Mouse (Mus musculus) hindbrain, postnatal 0 days (tissue): ENCODE data around the gene Il10rb. TPM values are rescaled to one million over a fixed set of nuclear protein-coding genes. Genes with fewer than 3 reads are reported as not detected.

Experiments
- ATAC-seq: fragments of 200-750 bp; cut with Nextera tagmentation; 2 replicates; pipeline ENCODE4 v1.8.0; 2017; ENCODE audit warnings: mild to moderate bottlenecking, moderate TSS enrichment, moderate library complexity
- DNase-seq: peaks from one replicate; pipeline ENCODE4 v3.0.0-alpha.2; 2015; ENCODE audit warnings: low spot score
- H3K27ac ChIP-seq: fragments of 300-500 bp; sonication (generic); 2 replicates; pipeline ENCODE4 v1.5.1; 2014; ENCODE audit warnings: mild to moderate bottlenecking
- H3K27me3 ChIP-seq: fragments of 300-500 bp; sonication (generic); 2 replicates; pipeline ENCODE4 v1.6.1; 2014; ENCODE audit warnings: low read length, mixed read lengths; ENCODE audit not compliant: insufficient read depth
- H3K36me3 ChIP-seq: fragments of 300-500 bp; sonication (generic); 2 replicates; pipeline ENCODE4 v1.6.1; 2014; ENCODE audit warnings: low read length, mixed read lengths; ENCODE audit not compliant: insufficient read depth
- H3K4me1 ChIP-seq: fragments of 300-500 bp; sonication (generic); 2 replicates; pipeline ENCODE4 v1.6.1; 2014; ENCODE audit warnings: antibody characterized with exemption, low read length, mixed read lengths; ENCODE audit not compliant: insufficient read depth
- H3K4me2 ChIP-seq: fragments of 300-500 bp; sonication (generic); 2 replicates; pipeline ENCODE4 v1.6.1; 2014; ENCODE audit warnings: low read depth, mild to moderate bottlenecking, low read length, moderate library complexity, mixed read lengths
- H3K4me3 ChIP-seq: fragments of 300-500 bp; sonication (generic); 2 replicates; pipeline ENCODE4 v1.5.1; 2014; ENCODE audit warnings: low read length
- H3K9ac ChIP-seq: fragments of 300-500 bp; sonication (generic); replicated peaks from 2 replicates; pipeline ENCODE4 v1.6.1; 2014; ENCODE audit warnings: mild to moderate bottlenecking, low read length, moderate library complexity, mixed read lengths
- H3K9me3 ChIP-seq: fragments of 300-500 bp; sonication (generic); 2 replicates; pipeline ENCODE4 v1.6.1; 2016; ENCODE audit warnings: low read length, mixed read lengths
- CTCF ChIP-seq: IDR thresholded peaks from 2 replicates; pipeline ENCODE4 v1.5.1; 2016; ENCODE audit warnings: antibody characterized with exemption, control low read depth, low read depth
- WGBS: fragments of 180-500 bp; shearing (Covaris S2); extraction: QIAGEN DNeasy Blood & Tissue Kit; methylation state at CpG from one replicate; pipeline ENCODE4 v1.1.7; 2014; 5-methylcytosine and 5-hydroxymethylcytosine counted together
- polyA plus RNA-seq: library from polyadenylated mRNA; unstranded; fragments of >200 nt; fragmentation: Nextera tagmentation; extraction: Ambion mirVana; gene quantifications from 2 replicates; pipeline ENCODE4 v1.2.1, GENCODE M21; 2015
- total RNA-seq: library from RNA; depleted of rRNA; stranded (reverse); fragments of >200 nt; gene quantifications from 2 replicates; pipeline ENCODE4 v1.2.3, GENCODE M21; 2014

The Il10rb gene
- total and polyA plus RNA-seq, 2 experiments from 2014 or later = 7.1 to 14.8 TPM

- ATAC-seq (no peak), DNase-seq (no peak)
- Histone ChIP-seq H3K4me2 (no peak overlapping the region), H3K4me3 (no peak overlapping the region), H3K27me3 (no peaks in the 10 kb centered on the region), H3K27ac (no peak overlapping the region), H3K9me3 (no peaks in the 10 kb centered on the region), H3K36me3 (peaks cover 3% of the 10 kb centered on the region; the same call in 1 of the 2 replicates), H3K4me1 (no peaks in the 10 kb centered on the region), H3K9ac (no peak overlapping the region)
- no peak for TF ChIP-seq CTCF
- WGBS = 63% methylated on average over 12 of the region's 12 CpGs
Measured at GRCm38 (mm10) chr16:91413102-91413844, 7.3 kb downstream of the Il10rb start.

DNA sequence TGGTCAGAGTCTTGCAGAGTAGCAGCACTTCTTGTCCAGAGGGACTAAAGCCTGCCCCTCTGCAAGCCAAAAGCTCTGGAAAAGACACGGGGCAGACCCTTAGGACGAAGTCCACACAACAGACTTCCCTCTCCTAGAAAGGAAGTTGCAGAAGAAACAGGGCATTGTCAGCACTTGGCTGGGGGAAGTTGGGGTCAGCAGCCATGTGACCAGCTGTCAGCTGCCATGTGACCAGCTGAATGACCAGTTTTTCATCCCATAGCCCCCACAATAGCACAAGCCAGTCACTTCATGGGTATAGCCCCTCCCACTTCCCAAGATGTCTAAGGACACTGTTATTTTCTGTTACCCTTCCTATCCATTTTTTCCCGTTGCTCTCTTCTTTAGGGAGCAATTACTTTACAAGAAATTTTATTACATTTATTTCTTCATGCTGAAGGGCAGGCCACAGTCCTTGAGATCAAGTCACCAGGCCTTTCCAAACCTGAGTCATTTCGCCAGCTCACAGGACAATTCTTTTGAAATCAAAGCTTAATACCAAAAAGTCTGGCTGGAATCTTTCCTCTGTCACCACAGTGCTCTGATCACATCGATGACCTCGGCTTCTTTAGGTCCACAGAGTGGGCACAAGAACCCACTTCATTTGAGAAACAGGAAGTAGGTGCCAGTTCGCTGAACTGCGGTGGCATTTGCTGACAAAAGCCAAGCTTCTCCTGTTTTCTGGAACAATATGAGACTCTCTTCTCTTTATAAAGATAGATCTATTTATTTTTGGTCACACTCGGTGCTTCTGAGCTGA lies 9.6 kb downstream of the Il10rb start:
- DNase-seq = no peak
- Histone ChIP-seq H3K27me3 (no peaks in the 10 kb centered on the region), H3K36me3 (peaks cover 3% of the 10 kb centered on the region; the same call in 1 of the 2 replicates), H3K4me2 (no peak overlapping the region), H3K9me3 (no peaks in the 10 kb centered on the region), H3K9ac (no peak overlapping the region), H3K27ac (no peak overlapping the region), H3K4me3 (no peak overlapping the region), H3K4me1 (no peaks in the 10 kb centered on the region)
- 81% methylated on average over 9 of the region's 9 CpGs for WGBS
- no peak for ATAC-seq
- no peak for TF ChIP-seq CTCF

DNA sequence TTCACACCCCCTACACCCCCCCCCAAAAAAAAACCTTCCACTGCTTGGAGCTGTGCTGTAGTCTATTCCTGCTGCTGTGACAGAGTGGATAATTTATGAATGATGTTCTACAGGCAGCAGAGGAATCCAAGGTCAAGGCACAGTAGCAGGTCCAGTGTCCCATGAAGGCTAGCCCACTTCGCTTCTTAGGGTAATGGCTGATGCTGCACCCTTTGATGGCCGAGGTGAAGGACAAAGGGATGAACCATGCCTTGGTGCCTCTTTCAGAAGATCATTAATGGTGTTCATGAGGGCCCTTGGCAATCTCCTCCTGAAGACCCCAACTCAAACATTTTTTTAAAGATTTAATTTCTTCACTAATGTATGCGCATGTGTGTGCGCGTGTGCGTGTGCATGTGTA lies 10.4 kb downstream of the Il10rb start:
- no peak for TF ChIP-seq CTCF
- 97% methylated on average over 6 of the region's 6 CpGs for WGBS

GRCm38 (mm10) chr16:91416938-91417337 lies 11.0 kb downstream of the Il10rb start:
- Histone ChIP-seq H3K4me1 (no peaks in the 10 kb centered on the region), H3K4me3 (no peak overlapping the region), H3K27ac (no peak overlapping the region), H3K9ac (no peak overlapping the region), H3K27me3 (no peaks in the 10 kb centered on the region), H3K36me3 (peaks cover 3% of the 10 kb centered on the region; the same call in 1 of the 2 replicates), H3K4me2 (no peak overlapping the region), H3K9me3 (no peaks in the 10 kb centered on the region)
- ATAC-seq (no peak), DNase-seq (no peak)
- WGBS = 75% methylated on average over 7 of the region's 7 CpGs
- no peak for TF ChIP-seq CTCF

More for the DNA sequence above, 10.4 kb downstream of the Il10rb start:
- no peak overlapping the region for H3K4me2 ChIP-seq
- H3K27ac ChIP-seq = no peak overlapping the region
- H3K27me3 ChIP-seq = no peaks in the 10 kb centered on the region
- ATAC-seq (no peak), DNase-seq (no peak)
- H3K4me3 ChIP-seq = no peak overlapping the region
- peaks cover 3% of the 10 kb centered on the region; the same call in 1 of the 2 replicates for H3K36me3 ChIP-seq
- no peaks in the 10 kb centered on the region for H3K9me3 ChIP-seq
- H3K4me1 ChIP-seq = no peaks in the 10 kb centered on the region
- no peak overlapping the region for H3K9ac ChIP-seq

DNA sequence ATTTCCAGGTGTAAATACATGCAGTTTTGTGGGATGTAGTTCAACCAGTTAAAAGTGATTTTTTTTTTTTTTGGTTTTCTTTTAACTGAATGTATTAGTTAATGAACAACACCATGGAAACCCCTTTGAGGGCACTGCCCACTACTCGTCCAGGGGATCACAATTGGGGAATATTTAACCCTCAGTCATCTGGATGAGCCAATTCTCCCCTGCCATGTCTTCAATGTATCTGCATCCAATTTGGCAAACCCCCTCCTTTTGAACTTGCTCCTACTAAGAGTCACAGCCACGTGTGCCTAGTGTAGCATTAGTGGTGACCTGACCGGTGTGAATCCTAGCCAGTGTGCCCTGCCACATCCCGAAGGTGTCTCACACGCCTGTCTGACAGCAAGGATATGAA lies 12.6 kb downstream of the Il10rb start:
- Histone ChIP-seq H3K36me3 (peaks cover 3% of the 10 kb centered on the region; the same call in 1 of the 2 replicates), H3K4me3 (no peak overlapping the region), H3K9ac (no peak overlapping the region), H3K9me3 (no peaks in the 10 kb centered on the region), H3K4me1 (no peaks in the 10 kb centered on the region), H3K27ac (no peak overlapping the region), H3K27me3 (no peaks in the 10 kb centered on the region), H3K4me2 (no peak overlapping the region)
- TF ChIP-seq CTCF = no peak
- ATAC-seq = no peak
- 73% methylated on average over 5 of the region's 5 CpGs for WGBS
- no peak for DNase-seq

DNA sequence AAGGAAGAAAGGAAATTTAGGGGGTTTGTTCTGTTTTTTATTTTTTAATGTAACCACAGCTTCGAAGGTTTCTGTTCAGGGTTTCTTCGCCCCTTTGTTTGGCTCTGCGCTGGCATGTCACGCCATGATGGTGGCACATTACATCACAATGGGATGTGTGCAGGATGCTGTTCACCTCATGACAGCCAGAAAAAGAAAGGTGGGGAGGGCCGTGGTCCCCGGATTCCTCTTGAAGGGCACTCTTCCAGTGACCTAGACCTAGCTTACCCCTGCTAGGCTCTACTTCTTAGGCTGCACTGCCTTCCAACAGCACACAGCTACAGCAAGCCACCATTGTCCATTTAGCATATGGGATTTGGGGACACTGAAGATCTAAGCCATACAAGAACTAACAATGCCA lies 19.9 kb downstream of the Il10rb start:
- H3K9ac ChIP-seq = no peak overlapping the region
- H3K27me3 ChIP-seq = no peaks in the 10 kb centered on the region
- TF ChIP-seq CTCF = no peak
- no peaks in the 10 kb centered on the region for H3K9me3 ChIP-seq
- 82% methylated on average over 6 of the region's 6 CpGs for WGBS
- no peak overlapping the region for H3K4me2 ChIP-seq
- no peaks in the 10 kb centered on the region for H3K4me1 ChIP-seq
- H3K27ac ChIP-seq = no peak overlapping the region
- ATAC-seq = no peak
- no peak overlapping the region for H3K4me3 ChIP-seq
- DNase-seq = no peak
- H3K36me3 ChIP-seq = no peaks in the 10 kb centered on the region
